Comparison of ENCODE assay signal across 8 mouse cellular contexts in the genomic region with DNA sequence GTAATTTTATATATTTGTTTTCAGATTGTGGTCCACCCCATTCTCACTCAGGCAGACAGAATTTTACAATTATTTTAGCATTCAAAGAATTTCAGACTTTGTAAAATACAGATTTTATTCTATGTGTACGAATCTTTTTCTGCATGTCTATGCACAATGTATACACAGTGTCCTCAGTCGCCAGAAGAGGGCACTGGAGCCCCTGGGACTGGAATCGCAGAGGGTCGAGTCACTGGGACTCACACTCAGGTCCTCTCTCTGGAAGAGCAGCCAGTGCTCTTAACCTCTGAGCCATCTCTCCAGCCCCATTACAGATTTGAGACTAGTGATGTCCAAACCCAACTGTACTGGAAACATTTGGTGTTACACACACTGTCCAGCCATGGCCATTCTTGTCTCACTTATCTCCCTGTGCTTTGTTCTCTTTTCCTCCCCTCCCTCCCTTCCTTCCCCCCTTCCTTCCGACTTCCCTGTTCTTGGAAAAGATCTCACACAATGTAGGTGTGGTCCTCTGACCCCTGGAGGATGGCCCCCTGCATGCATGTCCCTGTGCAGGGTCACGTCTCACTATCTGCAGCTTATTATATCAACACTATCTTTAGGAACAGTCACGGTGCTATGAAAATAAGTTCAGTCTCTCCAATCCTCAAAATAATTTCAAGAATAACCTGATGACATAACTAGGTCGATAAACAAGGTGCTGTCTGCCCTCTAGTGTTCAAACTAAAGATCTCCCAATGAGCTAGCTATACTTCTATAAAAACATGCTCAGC. TPM values are rescaled to one million over a fixed set of nuclear protein-coding genes. Genes with fewer than 3 reads are reported as not detected.
DNase-seq lines count a peak whose midpoint lies in the region; ATAC-seq and TF ChIP-seq lines count a peak whose summit lies in the region.

No protein-coding gene starts in this region.

- peak; percentile 16 for DNase-seq in cerebellum, adult 9-10 months
- DNase-seq in cerebellum, adult 9-11 months, result no peak
- DNase-seq in thymus, postnatal 10 days (ENCODE audit: low spot score in 2 of 2), result peak; percentile 12 to 26
- DNase-seq in thymus, postnatal 0 days (ENCODE audit: low spot score), result no peak
- no peak for DNase-seq in liver, embryonic 14.5 days (ENCODE audit: low read depth in 3 of 3, low spot score in 3 of 3)
- peak; percentile 10 to 23 for DNase-seq in spleen, postnatal 14 days (ENCODE audit: low spot score in 2 of 2)
- no peak for DNase-seq in layer of hippocampus, adult 9-11 months

- peaks cover 10% of the 10 kb centered on the region for H3K36me3 ChIP-seq in heart, embryonic 13.5 days
- no peaks in the 10 kb centered on the region for H3K36me3 ChIP-seq in liver, embryonic 14.5 days (replicated peaks; ENCODE audit: control insufficient read depth, insufficient read depth, low read depth)

- TF ChIP-seq EP300 in liver, embryonic 14.5 days (IDR thresholded peaks at IDR 0.05; ENCODE audit: low read depth), result 0 out of 2 replicates have a peak, but pooled peaks have one; percentile 13

- H3K27ac ChIP-seq in heart, embryonic 13.5 days (replicated peaks), result no peak overlapping the region
- no peak overlapping the region; the same call in 1 of the 2 replicates for H3K27ac ChIP-seq in liver, embryonic 14.5 days

- H3K4me1 ChIP-seq in heart, embryonic 13.5 days, result peaks cover 24% of the 10 kb centered on the region
- H3K4me1 ChIP-seq in liver, embryonic 14.5 days (replicated peaks; ENCODE audit: control insufficient read depth in 2 of 2, insufficient read depth in 2 of 2, low read length in 1 of 2), result peaks cover 0 to 9% of the 10 kb centered on the region in 2 experiments; a peak in 3 of 4 replicates

- no peaks in the 10 kb centered on the region for H3K9me3 ChIP-seq in heart, embryonic 13.5 days
- H3K9me3 ChIP-seq in liver, embryonic 14.5 days (ENCODE audit: control insufficient read depth, low read length), result no peaks in the 10 kb centered on the region

- TF ChIP-seq CTCF in liver, embryonic 14.5 days (IDR thresholded peaks at IDR 0.05; ENCODE audit: low read depth), result peak; percentile 67

- WGBS in heart, embryonic 13.5 days, result 41% methylated on average over 8 of the region's 8 CpGs
- 32% methylated on average over 8 of the region's 8 CpGs for WGBS in liver, embryonic 14.5 days (ENCODE audit: insufficient replicate concordance)

- no peaks in the 10 kb centered on the region for H3K27me3 ChIP-seq in heart, embryonic 13.5 days (replicated peaks)
- no peaks in the 10 kb centered on the region for H3K27me3 ChIP-seq in liver, embryonic 14.5 days (ENCODE audit: control insufficient read depth, insufficient read depth, low read length)

- H3K4me2 ChIP-seq in heart, embryonic 13.5 days, result no peak overlapping the region
- H3K4me2 ChIP-seq in liver, embryonic 14.5 days (ENCODE audit: low read depth), result no peak overlapping the region

- no peak overlapping the region for H3K9ac ChIP-seq in heart, embryonic 13.5 days
- H3K9ac ChIP-seq in liver, embryonic 14.5 days (replicated peaks), result no peak overlapping the region

- ATAC-seq in heart, embryonic 13.5 days (ENCODE audit: extremely low read depth, insufficient number of reproducible peaks, low FRiP score, low TSS enrichment), result 0 out of 2 replicates have a peak, but pooled peaks have one; percentile 14
- ATAC-seq in liver, embryonic 14.5 days (ENCODE audit: insufficient read depth), result peak; percentile 71

- H3K4me3 ChIP-seq in heart, embryonic 13.5 days, result no peak overlapping the region
- H3K4me3 ChIP-seq in liver, embryonic 14.5 days (ENCODE audit: insufficient read depth in 1 of 2, low read depth in 2 of 2, low read length in 2 of 2), result no peak overlapping the region

RNA-seq across cellular contexts. Expression of a gene that starts 10.8 kb away (rescaled TPM):
- 7.0 and 7.8 TPM in 2 replicates for polyA plus RNA-seq in thymus, postnatal 0 days (2015; fragmentation: Nextera tagmentation; extraction: Ambion mirVana)
- polyA plus RNA-seq in heart, embryonic 13.5 days (2015; fragmentation: Nextera tagmentation; extraction: Ambion mirVana), result 15.9 and 16.7 TPM in 2 replicates
- polyA plus RNA-seq in liver, embryonic 14.5 days (2012; rRNA removed), result 6.2 and 7.4 TPM in 2 replicates
- polyA plus RNA-seq in liver, embryonic 14.5 days (2014; fragmentation: Nextera tagmentation; extraction: Ambion mirVana), result 10.9 and 14.0 TPM in 2 replicates

RNA-seq across cellular contexts. Expression of a gene that starts 52.2 kb away (rescaled TPM):
- polyA plus RNA-seq in thymus, postnatal 0 days (2015; fragmentation: Nextera tagmentation; extraction: Ambion mirVana), result 30.5 and 31.5 TPM in 2 replicates
- 13.9 and 15.8 TPM in 2 replicates for polyA plus RNA-seq in heart, embryonic 13.5 days (2015; fragmentation: Nextera tagmentation; extraction: Ambion mirVana)
- polyA plus RNA-seq in liver, embryonic 14.5 days (2012; rRNA removed), result 4.0 and 4.3 TPM in 2 replicates
- 3.4 and 3.9 TPM in 2 replicates for polyA plus RNA-seq in liver, embryonic 14.5 days (2014; fragmentation: Nextera tagmentation; extraction: Ambion mirVana)

RNA-seq across cellular contexts. Expression of a gene that starts 58.1 kb away (rescaled TPM):
- polyA plus RNA-seq in thymus, postnatal 0 days (2015; fragmentation: Nextera tagmentation; extraction: Ambion mirVana), result 97.8 and 99.5 TPM in 2 replicates
- 37.6 and 42.1 TPM in 2 replicates for polyA plus RNA-seq in heart, embryonic 13.5 days (2015; fragmentation: Nextera tagmentation; extraction: Ambion mirVana)
- polyA plus RNA-seq in liver, embryonic 14.5 days (2012; rRNA removed), result 21.5 and 22.2 TPM in 2 replicates
- 27.2 and 32.0 TPM in 2 replicates for polyA plus RNA-seq in liver, embryonic 14.5 days (2014; fragmentation: Nextera tagmentation; extraction: Ambion mirVana)

Comparison
In these comparisons a context has a peak if more than half of its experiments do, and no peak if none do; other contexts are left out.
1. DNase-seq: peak in cerebellum, adult 9-10 months (single experiment), thymus, postnatal 10 days (2 of 2) and spleen, postnatal 14 days (2 of 2); none in cerebellum, adult 9-11 months (single experiment), thymus, postnatal 0 days (single experiment), liver, embryonic 14.5 days (0 of 3) and layer of hippocampus, adult 9-11 months (single experiment).